Mouse (Mus musculus): Measurements from ENCODE around the gene Smtnl2. TPM values are rescaled to one million over a fixed set of nuclear protein-coding genes. Genes with fewer than 3 reads are reported as not detected.

Smtnl2 gene
- polyA plus RNA-seq (2012; rRNA removed) = 1.0 and 1.3 TPM in 2 replicates

GRCm38 (mm10) chr11:72411093-72411921, at the start of gene Smtnl2:
Smtnl2 (minus strand) TSS chr11:72411713.

GRCm38 (mm10) chr11:72440965-72441664, 29.6 kb upstream of the Smtnl2 start, which contains the start of gene Mybbp1a:
Mybbp1a (plus strand) TSS chr11:72441355.

GRCm38 (mm10) chr11:72434963-72435693, 23.6 kb upstream of the Smtnl2 start, which contains the start of gene Ggt6:
Ggt6 (plus strand) TSS chr11:72435526.

GRCm38 (mm10) chr11:72362347-72362741, 49.2 kb downstream of the Smtnl2 start, which contains the start of gene Tekt1:
Tekt1 (minus strand) TSS chr11:72362442.

Other genes with a start within 250 kb of the Smtnl2 start
- 0.08 and 0.09 TPM in 2 replicates for gene Gm43951, start 204.9 kb downstream of the Smtnl2 start, polyA plus RNA-seq (2012; rRNA removed)
- gene 4933427D14Rik, start 204.3 kb downstream of the Smtnl2 start, polyA plus RNA-seq (2012; rRNA removed) = 2.1 and 2.2 TPM in 2 replicates
- gene Txndc17, start 204.2 kb downstream of the Smtnl2 start, polyA plus RNA-seq (2012; rRNA removed) = 47.2 and 50.0 TPM in 2 replicates
- 8.2 and 8.4 TPM in 2 replicates for gene Med31, start 196.1 kb downstream of the Smtnl2 start, polyA plus RNA-seq (2012; rRNA removed)
- not detected in 2 replicates for gene Slc13a5, start 144.5 kb downstream of the Smtnl2 start, polyA plus RNA-seq (2012; rRNA removed)
- gene Xaf1, start 110.1 kb downstream of the Smtnl2 start, polyA plus RNA-seq (2012; rRNA removed) = 2.6 and 3.7 TPM in 2 replicates
- not detected in 2 replicates for gene Fbxo39, start 97.3 kb downstream of the Smtnl2 start, polyA plus RNA-seq (2012; rRNA removed)
- 0.01 and 0.05 TPM in 2 replicates for gene Tekt1, start 49.3 kb downstream of the Smtnl2 start, polyA plus RNA-seq (2012; rRNA removed)
- gene Ggt6, start 23.8 kb upstream of the Smtnl2 start, polyA plus RNA-seq (2012; rRNA removed) = 0.14 and 0.15 TPM in 2 replicates
- gene Mybbp1a, start 29.6 kb upstream of the Smtnl2 start, polyA plus RNA-seq (2012; rRNA removed) = 57.0 and 61.2 TPM in 2 replicates
- gene Spns2, start 78.2 kb upstream of the Smtnl2 start, polyA plus RNA-seq (2012; rRNA removed) = 7.0 and 10.1 TPM in 2 replicates
- gene Spns3, start 138.8 kb upstream of the Smtnl2 start, polyA plus RNA-seq (2012; rRNA removed) = 1.1 and 1.3 TPM in 2 replicates
- gene Ube2g1, start 195.6 kb upstream of the Smtnl2 start, polyA plus RNA-seq (2012; rRNA removed) = 8.5 and 9.6 TPM in 2 replicates